Mouse (Mus musculus) heart, adult 2 months (tissue): Measurements from ENCODE around the gene Gm20388. TPM values are rescaled to one million over a fixed set of nuclear protein-coding genes. Genes with fewer than 3 reads are reported as not detected.

ENCODE experiments used
- DNase-seq, 2 experiments: peaks; one replicate each; pipeline ENCODE4 v3.0.0; 2021
- H3K27ac ChIP-seq: fragments of 200-600 bp; 2 replicates; pipeline ENCODE4 v1.8.1; 2022
- H3K27me3 ChIP-seq: fragments of 200-500 bp; 2 replicates; pipeline ENCODE4 v1.6.1; 2012; ENCODE audit warnings: mild to moderate bottlenecking, low read length, inconsistent platforms, mixed read lengths; ENCODE audit not compliant: control insufficient read depth, insufficient read depth
- H3K36me3 ChIP-seq: fragments of 200-500 bp; 2 replicates; pipeline ENCODE4 v1.6.1; 2012; ENCODE audit warnings: low read length, inconsistent platforms; ENCODE audit not compliant: control insufficient read depth, insufficient read depth
- H3K4me1 ChIP-seq: fragments of 200-500 bp; 2 replicates; pipeline ENCODE4 v1.6.1; 2011; ENCODE audit warnings: low read length; ENCODE audit not compliant: control insufficient read depth, insufficient read depth
- H3K4me3 ChIP-seq: fragments of 200-600 bp; 2 replicates; pipeline ENCODE4 v1.8.1; 2022
- H3K79me2 ChIP-seq: fragments of 200-500 bp; replicated peaks from 2 replicates; pipeline ENCODE4 v1.6.1; 2012; ENCODE audit warnings: mild to moderate bottlenecking, inconsistent platforms, low read length, moderate library complexity, mixed read lengths; ENCODE audit not compliant: control insufficient read depth, insufficient read depth
- H3K9ac ChIP-seq: fragments of 200-500 bp; 2 replicates; pipeline ENCODE4 v1.6.1; 2012; ENCODE audit warnings: low read depth, mild to moderate bottlenecking, control low read depth, inconsistent platforms, low read length, mixed read lengths
- CTCF ChIP-seq: fragments of 200-600 bp; IDR thresholded peaks from 2 replicates; pipeline ENCODE4 v1.8.1; 2022; ENCODE audit warnings: antibody characterized with exemption, mild to moderate bottlenecking, moderate library complexity
- EP300 ChIP-seq: fragments of 200-500 bp; IDR thresholded peaks from 2 replicates; pipeline ENCODE4 v1.6.1; 2011; ENCODE audit warnings: low read depth, low read length, control low read depth; ENCODE audit not compliant: insufficient read depth
- POLR2A ChIP-seq: fragments of 200-500 bp; IDR thresholded peaks from 2 replicates; pipeline ENCODE4 v1.6.1; 2011; ENCODE audit warnings: mild to moderate bottlenecking, low read depth, low read length, control low read depth; ENCODE audit not compliant: insufficient read depth
- WGBS: fragments of 180-500 bp; shearing (Covaris S2); methylation state at CpG from one replicate; pipeline ENCODE4 v1.1.7; 2018; 5-methylcytosine and 5-hydroxymethylcytosine counted together
- intact Hi-C: fragments of 180-260 bp; cut with DNase I; formaldehyde crosslinking; loops from one replicate; pipeline ENCODE4 v1.15.1; 2025
- polyA plus RNA-seq: library from polyadenylated mRNA; depleted of rRNA; stranded (reverse); fragments of >200 nt; gene quantifications from 2 replicates; pipeline ENCODE4 v1.2.3, GENCODE M21; 2012
- total RNA-seq, 2 experiments: library from RNA; stranded (reverse); gene quantifications; 2 replicates each; pipeline ENCODE4 v1.2.3; 2021

The Gm20388 gene
- total and polyA plus RNA-seq, 3 experiments = 1.8 to 32.3 TPM; not detected in 1

DNA sequence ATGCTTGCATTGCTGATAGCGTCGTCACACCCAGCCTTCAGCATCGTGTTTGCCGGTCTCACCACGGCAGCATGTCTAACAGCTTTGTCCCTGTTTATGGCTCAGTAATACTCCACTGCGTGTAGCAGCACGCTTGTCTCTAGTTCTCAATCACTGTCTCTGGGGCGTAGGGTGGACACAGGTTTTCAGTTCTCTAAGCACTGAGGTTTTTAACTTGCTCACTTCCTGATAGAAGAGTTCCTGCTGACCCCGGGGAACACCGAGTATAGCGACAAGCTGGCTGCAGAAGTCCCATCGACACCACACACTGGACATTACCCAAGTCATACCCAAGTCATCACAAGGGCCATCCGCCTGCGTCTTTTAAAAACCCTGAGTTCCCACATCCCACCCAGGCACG is 525.1 kb downstream of the Gm20388 start:
- Histone ChIP-seq H3K27ac (no peak overlapping the region), H3K4me3 (no peak overlapping the region), H3K27me3 (no peaks in the 10 kb centered on the region), H3K9ac (no peak overlapping the region), H3K79me2 (no peaks in the 10 kb centered on the region; the same call in 1 of the 2 replicates), H3K36me3 (no peaks in the 10 kb centered on the region), H3K4me1 (no peaks in the 10 kb centered on the region; the same call in 1 of the 2 replicates)
- DNase-seq = no peak
- WGBS = 90% methylated on average over 15 of the region's 15 CpGs
- intact Hi-C loops = no loop called here
- TF ChIP-seq CTCF (no peak), POLR2A (no peak), EP300 (no peak)

DNA sequence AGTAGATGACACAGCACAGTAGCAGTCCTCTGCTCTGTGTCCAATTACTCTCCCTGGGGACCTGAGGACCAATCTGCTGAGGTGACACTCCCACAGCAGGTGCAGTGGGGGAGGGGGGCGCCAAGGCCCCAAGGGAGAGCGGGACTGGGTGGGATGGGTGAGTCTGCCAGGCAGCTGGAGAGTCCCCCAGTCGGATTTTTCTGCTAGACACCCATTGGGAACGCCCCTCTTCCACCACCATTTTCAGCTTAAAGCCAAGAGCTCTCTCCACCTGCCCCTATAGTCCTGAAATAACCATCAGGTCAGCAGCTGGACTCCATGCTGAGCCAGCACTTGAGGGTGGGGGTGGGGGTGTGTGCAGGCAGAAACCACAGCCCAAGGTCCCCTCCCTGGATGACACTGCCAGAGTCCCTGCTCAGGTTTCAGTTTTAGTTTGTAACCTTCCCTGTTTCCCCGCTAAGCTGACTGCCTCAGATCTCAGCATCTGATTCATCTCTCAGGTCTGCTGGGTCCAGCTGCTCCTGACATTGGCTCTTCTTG is 525.9 kb downstream of the Gm20388 start:
- H3K27ac ChIP-seq = no peak overlapping the region
- intact Hi-C loops = no loop called here
- no peaks in the 10 kb centered on the region for H3K27me3 ChIP-seq
- peaks cover 1% of the 10 kb centered on the region for H3K4me1 ChIP-seq
- no peaks in the 10 kb centered on the region; the same call in 1 of the 2 replicates for H3K79me2 ChIP-seq
- no peak overlapping the region for H3K4me3 ChIP-seq
- WGBS = 77% methylated on average over 5 of the region's 5 CpGs
- no peak overlapping the region for H3K9ac ChIP-seq
- no peak for TF ChIP-seq POLR2A
- TF ChIP-seq EP300 = no peak
- TF ChIP-seq CTCF = no peak
- H3K36me3 ChIP-seq = no peaks in the 10 kb centered on the region
- no peak for DNase-seq

DNA sequence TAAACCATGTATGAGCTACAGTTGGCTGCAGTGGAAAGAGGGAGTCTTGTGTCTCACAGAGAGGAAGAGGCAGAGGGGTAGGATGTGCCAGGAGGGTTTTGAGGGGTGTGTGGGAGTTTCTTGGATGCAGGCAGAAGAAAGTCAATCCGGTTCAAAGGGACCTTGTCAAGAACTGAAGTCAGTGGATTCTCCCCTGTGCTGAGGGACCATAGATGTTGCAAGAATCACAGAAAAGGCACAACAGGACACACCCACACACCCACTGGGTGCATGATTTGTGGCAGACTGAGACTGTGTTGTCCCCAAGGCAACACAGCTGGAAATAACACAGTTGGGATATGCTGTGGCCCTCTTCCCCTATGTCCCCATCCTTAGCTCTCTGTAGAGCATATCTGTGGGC is 526.6 kb downstream of the Gm20388 start:
- TF ChIP-seq POLR2A (no peak), EP300 (no peak), CTCF (no peak)
- Histone ChIP-seq H3K4me1 (peaks cover 8% of the 10 kb centered on the region), H3K9ac (no peak overlapping the region), H3K4me3 (no peak overlapping the region), H3K36me3 (no peaks in the 10 kb centered on the region), H3K27ac (no peak overlapping the region), H3K79me2 (no peaks in the 10 kb centered on the region; the same call in 1 of the 2 replicates), H3K27me3 (no peaks in the 10 kb centered on the region)
- 48% methylated on average over 1 of the region's 1 CpGs for WGBS
- intact Hi-C loops = no loop called here
- no peak for DNase-seq

DNA sequence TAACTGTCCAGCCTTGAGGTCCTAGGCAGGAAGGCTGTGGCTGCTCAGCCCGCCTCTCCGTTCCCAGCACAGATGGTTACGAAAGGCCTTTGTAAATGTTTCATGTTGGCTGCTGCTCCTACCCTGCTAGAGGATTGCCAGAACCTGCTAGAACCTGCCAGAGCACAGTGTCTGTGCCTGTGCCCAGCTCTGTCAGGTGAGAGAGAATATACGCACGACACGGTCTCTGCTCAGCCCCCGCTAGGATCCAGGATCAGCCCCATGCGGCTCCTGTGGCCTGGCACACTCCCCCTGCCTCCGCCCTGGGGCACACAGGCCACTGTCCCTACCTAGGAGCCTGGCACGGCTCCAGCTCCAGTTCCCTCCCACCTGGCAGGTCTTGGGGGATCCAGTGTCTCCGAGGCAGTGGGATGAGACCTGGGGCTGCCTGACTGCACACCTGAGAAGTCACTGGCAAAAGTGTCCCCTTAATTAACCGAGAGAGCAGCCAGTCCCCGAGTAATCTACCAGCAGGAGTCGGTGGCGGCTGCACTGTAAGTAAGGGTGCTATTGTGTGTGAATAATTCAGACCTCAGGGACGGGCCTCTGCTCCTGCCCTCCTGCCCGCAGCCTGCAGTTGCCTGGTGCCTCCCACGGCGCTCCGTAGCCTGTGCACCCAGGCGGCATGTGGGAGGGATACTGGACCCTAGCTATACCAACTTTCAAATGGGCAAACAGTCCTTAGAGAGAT is 527.2 kb downstream of the Gm20388 start:
- no peaks in the 10 kb centered on the region for H3K27me3 ChIP-seq
- H3K4me3 ChIP-seq = no peak overlapping the region
- WGBS = 83% methylated on average over 21 of the region's 21 CpGs
- H3K4me1 ChIP-seq = peaks cover 10% of the 10 kb centered on the region
- DNase-seq = peak in 1 of 2 experiments; percentile 61
- H3K9ac ChIP-seq = no peak overlapping the region
- intact Hi-C loops = no loop called here
- no peak overlapping the region for H3K27ac ChIP-seq
- TF ChIP-seq CTCF = no peak
- TF ChIP-seq POLR2A = no peak
- TF ChIP-seq EP300 = no peak
- no peaks in the 10 kb centered on the region for H3K36me3 ChIP-seq
- H3K79me2 ChIP-seq = no peaks in the 10 kb centered on the region; the same call in 1 of the 2 replicates

DNA sequence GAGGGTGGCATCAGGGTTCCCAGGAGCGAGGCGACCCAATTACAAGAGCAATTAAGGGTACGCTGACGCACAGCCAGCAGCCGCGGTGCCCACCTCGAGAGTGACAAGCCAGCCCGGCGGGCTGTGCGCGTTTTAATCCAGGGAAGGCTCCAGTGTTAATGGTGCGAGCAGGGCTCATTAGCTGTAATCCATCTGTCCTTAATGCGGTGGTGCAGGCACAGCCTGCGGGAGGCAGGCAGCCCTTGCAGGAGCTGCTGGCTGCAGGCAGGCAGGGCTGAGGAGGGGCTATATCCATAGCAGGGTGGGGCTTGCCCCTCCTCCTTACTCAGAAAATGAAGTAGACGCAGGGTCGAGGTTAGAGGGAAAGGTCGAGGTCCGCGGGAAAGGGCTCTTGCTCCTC is 528.7 kb downstream of the Gm20388 start:
- WGBS = 72% methylated on average over 19 of the region's 19 CpGs
- no peaks in the 10 kb centered on the region for H3K27me3 ChIP-seq
- no peak for DNase-seq
- H3K4me1 ChIP-seq = peaks cover 10% of the 10 kb centered on the region
- intact Hi-C loops = no loop called here
- no peak overlapping the region for H3K27ac ChIP-seq
- no peaks in the 10 kb centered on the region for H3K36me3 ChIP-seq
- H3K9ac ChIP-seq = no peak overlapping the region
- no peaks in the 10 kb centered on the region; the same call in 1 of the 2 replicates for H3K79me2 ChIP-seq
- TF ChIP-seq EP300 (no peak), CTCF (no peak), POLR2A (no peak)
- H3K4me3 ChIP-seq = no peak overlapping the region

DNA sequence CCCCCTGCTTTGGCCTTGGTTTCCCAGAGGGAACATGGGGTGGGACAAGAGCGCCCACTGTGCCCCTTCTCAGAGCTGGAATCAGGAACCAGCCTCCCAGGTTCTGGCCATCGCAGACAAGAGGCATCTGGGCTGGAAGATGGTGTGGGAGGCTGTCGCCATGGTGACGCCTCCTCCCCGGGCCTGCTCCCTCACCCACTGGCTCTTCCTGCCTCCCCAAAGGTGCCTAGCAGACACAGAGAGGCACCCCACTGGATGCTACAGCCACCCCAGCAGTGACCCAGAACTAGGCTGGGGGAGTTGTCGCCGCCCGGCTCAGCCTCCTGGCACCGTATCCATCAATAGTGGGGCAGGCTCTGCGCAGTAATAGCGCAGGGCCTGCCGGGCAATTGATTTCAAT is 530.1 kb downstream of the Gm20388 start:
- Histone ChIP-seq H3K4me1 (peaks cover 10% of the 10 kb centered on the region), H3K27me3 (no peaks in the 10 kb centered on the region), H3K36me3 (no peaks in the 10 kb centered on the region), H3K4me3 (no peak overlapping the region), H3K9ac (no peak overlapping the region), H3K27ac (no peak overlapping the region), H3K79me2 (no peaks in the 10 kb centered on the region)
- DNase-seq = no peak
- whole genome bisulfite sequencing = 91% methylated on average over 12 of the region's 12 CpGs
- intact Hi-C loops = no loop called here
- TF ChIP-seq POLR2A (no peak), EP300 (no peak), CTCF (no peak)
